Mouse (Mus musculus) gastrocnemius, postnatal 36 days (tissue): ENCODE measurements around the gene Mcfd2. TPM values are rescaled to one million over a fixed set of nuclear protein-coding genes. Genes with fewer than 3 reads are reported as not detected.

ENCODE experiments used
- DNase-seq, 2 experiments: peaks; one replicate each; pipeline ENCODE4 v3.0.0; 2022
- intact Hi-C: fragments of 180-260 bp; cut with DNase I; formaldehyde crosslinking; loops from one replicate; pipeline ENCODE4 v1.15.1; 2025
- total RNA-seq, 2 experiments: library from RNA; stranded (reverse); gene quantifications; 2 replicates each; pipeline ENCODE4 v1.2.3; 2021

Gene Mcfd2
- total RNA-seq, 2 experiments from 2014 or later: 19.0 to 21.7 TPM

GRCm38 (mm10) chr17:87291037-87291436, 25.3 kb upstream of the Mcfd2 start:
- no peak for DNase-seq
- intact Hi-C loops: no loop called here

GRCm38 (mm10) chr17:87289367-87289766, 23.6 kb upstream of the Mcfd2 start:
- DNase-seq: no peak
- intact Hi-C loops: no loop called here

- no peak for DNase-seq
- intact Hi-C loops: no loop called here
Observed at GRCm38 (mm10) chr17:87288131-87288530, 22.4 kb upstream of the Mcfd2 start.

- no peak for DNase-seq
- intact Hi-C loops: no loop called here
Observed at GRCm38 (mm10) chr17:87287197-87287777, 21.6 kb upstream of the Mcfd2 start.

DNA sequence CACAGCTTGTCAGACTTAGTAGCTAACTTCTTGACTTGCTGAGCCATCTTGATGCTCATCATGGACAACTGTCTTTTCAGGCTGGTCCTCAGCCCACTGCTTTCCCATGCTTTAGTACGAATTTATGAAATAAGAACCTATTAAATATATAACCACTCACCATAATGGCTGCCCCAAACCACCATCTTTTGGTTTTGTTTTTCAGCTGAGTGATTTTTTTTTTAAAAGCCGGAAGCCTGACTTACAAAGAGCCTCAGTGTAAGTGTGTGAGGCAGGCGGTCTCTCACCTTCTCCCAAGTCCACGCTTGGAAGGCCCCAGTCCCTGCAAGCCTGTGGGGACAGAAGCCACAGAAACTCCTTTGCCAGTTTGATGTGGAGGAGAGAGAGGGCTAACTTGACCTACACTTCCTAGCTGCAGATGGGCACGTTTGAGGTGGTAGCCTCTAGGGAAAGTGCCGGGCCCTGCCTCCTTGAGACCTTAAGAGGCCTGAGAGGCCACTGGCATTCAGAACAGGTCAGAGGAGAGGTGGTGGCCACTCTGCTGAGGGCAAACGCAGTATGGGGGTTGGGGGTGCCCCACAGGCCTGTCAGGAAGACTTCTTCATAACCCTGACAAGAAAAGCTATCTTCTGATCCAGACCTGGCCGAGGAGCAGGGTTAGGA, 20.9 kb upstream of the Mcfd2 start:
- intact Hi-C loops: no loop called here
- DNase-seq: no peak

- intact Hi-C loops: no loop called here
- DNase-seq: no peak
Observed at GRCm38 (mm10) chr17:87285731-87286465, 20.2 kb upstream of the Mcfd2 start.

DNA sequence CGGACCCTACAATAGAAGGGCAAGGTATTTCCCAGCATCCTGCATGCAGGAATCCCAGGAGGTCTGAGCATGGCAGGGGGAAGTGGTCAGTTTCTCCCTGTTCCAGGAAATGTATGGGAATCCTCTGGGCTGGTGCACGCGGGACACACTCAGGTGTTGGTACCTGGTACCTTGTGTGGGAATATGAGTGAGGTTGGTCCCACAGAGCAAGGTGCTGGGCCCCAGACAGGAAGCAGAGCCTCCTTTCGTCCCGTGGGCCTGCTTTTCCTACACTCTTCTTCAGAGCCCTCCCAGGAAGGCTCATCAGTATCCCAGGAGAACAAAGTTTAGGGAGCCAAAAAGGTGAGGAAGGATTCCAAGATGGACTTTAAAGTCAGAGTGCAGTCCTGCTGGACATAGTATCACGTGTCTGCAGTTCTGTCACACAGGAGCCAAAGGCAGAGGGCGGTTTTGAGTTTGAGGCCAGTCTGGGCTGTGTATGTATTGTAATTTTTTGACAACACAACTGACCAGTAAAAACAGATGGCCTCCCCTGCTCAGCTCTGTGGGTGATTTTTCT, 18.8 kb upstream of the Mcfd2 start:
- intact Hi-C loops: no loop called here

GRCm38 (mm10) chr17:87283755-87284481, 18.2 kb upstream of the Mcfd2 start:
- no peak for DNase-seq
- intact Hi-C loops: no loop called here

More for the DNA sequence above, 18.8 kb upstream of the Mcfd2 start:
- no peak for DNase-seq

DNA sequence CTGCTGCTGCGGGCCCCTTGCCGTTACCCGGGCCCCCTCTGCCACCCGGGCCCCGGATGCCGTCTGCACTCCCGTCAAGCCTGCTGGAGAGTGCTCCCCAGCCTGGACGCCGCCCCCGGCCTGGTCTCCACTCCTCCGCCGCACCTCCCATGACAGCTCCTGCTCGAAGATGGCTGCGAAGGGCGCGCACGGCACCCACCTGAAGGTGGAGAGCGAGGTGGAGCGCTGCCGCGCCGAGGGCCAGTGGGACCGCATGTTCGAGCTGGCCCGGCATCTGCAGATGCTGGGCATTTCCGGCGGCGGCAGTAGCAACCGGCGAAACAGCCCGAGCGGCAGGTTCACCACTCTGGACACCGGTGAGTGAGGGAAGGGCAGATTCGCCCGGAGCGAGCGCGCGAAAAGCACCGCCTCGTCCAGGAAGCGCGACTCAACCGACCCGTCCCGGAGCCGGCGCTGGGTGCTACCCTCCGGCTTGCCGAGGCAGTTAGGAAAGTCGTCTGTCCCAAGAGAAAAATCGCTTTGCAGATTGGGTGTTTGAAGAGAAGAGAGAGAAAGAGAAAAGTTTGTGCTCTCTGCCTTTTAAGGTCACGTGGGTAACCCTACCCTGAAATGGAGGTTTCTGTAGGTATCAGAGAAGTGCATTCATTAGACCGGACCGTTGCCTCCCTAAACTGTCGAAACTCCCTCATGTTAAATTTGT, 17.5 kb upstream of the Mcfd2 start:
- intact Hi-C loops: no loop called here
- DNase-seq: peak in 1 of 2 experiments; percentile 63

DNA sequence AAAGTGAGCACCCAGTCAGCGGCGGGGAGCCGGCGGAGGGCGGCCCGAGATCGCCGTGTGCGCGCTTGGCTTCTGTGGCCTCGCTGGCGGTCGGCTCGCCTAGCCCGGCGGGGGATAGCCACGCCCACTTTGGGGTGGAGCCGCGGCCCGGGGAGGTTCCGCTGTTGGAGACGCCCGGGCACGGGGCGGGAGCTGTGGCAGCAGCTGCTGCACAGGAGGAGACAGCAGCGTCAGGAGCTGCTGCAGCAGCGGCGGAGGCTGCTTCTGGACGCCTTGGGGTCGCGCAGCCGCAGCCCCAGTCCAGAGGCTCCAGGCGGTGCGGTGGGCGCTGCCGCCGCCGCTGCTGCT, 16.9 kb upstream of the Mcfd2 start, which contains the start of gene Ttc7:
Gene Ttc7 (plus strand): TSS at position 181 of the 348 bp plus-strand sequence.
- intact Hi-C loops: no loop called here
- DNase-seq: peak; percentile 97 to 99

DNA sequence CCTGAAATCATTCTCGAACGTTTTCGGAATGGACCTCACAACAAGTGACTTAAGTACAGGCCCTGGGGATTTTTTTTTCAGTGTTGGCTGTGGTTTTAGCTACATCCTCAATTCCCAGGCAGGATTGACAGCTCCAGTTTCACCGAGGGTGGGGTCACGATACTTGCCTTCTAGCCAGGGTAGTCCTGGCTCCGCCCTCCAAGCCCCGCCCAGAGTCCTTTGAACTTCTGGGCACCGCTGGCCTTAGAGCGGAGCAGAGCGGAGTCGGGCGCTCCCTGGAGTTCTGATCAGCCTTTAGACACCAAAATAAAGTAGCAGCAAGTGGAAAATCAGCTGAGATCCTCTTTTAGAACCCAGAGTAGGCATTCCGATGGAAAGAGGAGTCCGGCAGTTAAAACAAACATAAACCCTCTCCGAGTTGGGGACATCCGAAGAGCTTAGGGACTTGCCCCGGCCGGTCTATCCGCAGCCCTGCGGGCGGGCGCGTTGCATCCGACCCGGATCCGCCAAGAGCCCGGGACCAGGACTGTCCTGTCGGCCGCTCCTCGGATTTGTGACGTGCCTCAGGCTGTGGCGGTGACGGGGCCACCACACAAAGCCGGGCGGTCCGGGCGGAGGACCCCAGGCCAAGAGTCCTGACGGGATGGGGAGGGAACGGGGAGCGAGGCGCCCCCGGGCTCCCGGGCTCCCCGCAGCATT, 16.4 kb upstream of the Mcfd2 start:
- intact Hi-C loops: no loop called here
- peak; percentile 93 for DNase-seq

- intact Hi-C loops: no loop called here
- no peak for DNase-seq
Observed at GRCm38 (mm10) chr17:87275363-87276341, 9.9 kb upstream of the Mcfd2 start.

DNA sequence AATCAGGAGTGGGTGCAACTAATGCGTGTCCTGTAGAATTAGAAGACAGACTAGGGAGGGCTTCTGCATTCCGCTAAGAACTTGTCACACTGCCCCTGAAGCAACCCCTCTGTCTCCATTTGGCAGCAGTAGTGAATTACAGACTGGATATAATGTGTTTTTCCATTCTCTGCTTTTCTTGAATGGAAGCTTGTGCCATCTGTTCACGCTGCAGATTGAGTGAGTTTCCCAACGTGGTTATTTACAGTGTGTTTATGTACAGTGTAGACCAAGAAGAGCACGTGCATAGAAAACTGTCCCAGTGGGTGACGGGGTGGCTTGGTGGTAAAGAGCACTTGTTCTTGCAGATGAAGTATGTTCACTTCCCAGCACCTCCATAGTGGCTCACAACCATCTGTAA, 3.7 kb upstream of the Mcfd2 start:
- intact Hi-C loops: no loop called here

DNA sequence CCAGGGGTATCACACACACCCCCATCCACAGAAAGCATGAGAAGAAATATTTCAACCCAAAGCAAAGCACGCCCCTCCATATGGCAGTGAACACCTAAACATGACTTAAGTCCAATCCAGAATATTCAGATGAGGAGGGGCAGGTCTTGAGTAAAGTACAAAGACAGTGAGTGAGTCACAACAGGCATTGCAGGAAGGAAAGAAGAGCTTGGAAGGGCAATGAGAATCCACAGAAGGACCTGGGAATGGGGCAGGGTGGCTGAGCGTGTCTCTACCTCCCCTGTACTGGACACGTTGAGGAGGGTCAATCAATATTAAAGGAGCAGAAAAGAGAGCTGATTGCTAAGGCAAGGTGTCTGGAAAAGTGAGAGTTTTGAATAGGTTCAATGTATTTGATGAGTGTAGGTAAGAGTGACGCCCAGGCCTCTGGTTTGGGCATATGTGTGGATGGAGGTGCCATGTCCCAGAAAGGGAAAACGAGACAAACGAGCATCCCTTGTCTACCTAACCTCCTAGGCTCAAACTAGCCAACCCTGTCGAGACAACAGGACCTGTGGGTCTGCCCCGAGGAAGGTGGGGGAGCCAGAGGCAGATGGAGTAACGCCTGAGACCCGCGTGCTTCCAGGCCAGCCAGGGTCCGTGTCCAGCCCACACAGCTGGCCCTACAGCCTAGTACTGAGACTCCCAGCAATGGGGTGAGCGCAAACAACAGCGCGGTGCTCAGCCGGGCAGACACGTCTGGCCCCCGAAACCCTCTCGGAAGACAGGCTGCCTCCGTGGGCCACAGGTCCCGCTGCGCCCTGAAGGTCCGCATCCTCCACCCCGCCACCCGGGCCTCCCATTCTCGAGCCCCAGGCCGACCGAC, 576 bp downstream of the Mcfd2 start:
- DNase-seq: no peak
- intact Hi-C loops: no loop called here

More for the DNA sequence above, 3.7 kb upstream of the Mcfd2 start:
- DNase-seq: no peak

DNA sequence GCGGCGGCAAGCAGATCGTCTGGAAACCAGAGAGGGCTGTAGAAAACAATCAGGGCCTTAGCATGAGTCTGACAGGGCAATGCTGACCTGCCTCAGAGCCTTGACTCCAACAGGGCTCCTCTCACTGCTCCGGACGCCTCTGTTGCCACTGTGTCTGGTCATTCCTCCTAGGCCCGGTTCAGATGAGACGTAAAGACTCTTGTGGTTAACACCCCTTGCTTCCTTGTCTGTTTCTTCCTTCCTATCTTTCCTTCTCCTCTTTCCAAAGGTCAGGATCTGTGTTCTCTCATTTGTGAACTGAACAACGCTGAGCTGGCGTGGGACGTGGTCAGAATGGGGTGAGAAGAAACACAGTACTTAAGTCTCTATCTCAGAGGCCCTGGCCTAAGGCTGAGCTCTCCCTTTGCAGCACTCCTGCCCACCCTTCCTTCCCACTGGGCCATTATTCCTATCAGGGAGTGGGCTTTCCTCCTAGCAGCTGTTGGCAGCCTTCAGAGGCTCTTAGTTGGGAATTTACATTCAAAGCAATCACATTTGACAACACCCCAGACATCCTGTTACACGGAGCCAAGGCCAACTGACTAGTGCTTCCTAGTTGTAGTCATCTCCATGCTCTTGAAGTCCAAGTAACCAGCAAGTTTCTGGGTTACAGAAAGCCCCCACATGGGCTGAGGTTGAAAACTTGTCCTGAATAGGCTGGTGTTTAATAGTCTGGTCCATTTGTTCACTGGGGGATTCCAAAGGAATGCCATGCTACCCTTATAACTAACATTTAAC, 1.5 kb downstream of the Mcfd2 start:
- intact Hi-C loops: no loop called here

DNA sequence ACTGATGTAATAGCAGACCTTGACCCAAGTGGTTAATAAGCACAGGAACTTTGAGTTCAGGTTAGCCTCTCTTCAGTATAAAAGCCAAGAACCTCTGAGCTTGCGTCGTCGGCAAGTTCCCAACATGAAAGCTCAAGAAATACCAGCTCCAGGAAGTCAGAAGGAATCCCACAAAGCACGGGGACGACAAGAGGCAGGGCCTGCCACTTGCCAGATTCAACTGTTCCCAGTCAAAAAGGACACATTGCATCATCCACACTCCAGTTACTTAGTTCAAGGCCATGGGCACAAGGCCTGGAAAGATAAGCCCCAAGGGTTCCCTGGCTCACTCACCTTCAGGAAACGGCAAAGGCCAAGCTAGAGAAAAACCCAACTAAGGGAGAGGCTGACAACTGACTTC, 2.3 kb downstream of the Mcfd2 start:
- intact Hi-C loops: no loop called here
- no peak for DNase-seq

More for the DNA sequence above, 1.5 kb downstream of the Mcfd2 start:
- no peak for DNase-seq

DNA sequence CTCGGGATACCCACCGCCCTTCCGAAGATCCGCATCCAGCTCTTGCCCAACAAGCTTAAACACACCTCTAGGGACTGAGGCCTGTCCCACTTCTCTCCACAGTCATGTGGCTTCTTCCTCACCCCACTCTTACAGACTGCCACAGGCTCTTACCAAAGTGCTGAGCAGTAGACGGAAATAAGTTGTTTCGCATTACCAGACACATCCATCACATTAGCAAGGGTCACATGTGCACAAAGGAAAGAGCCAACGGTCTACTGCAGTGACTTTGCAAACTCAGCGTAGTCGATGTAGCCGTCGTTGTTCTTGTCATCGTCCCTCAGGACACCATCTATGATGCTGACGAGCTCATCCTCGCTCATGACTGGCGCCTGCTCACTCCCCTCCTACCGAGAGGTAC, 10.1 kb downstream of the Mcfd2 start:
- intact Hi-C loops: no loop called here
- DNase-seq: no peak
